Mouse (Mus musculus) Patski (cell line): ENCODE measurements at regions not wholly inside any gene's neighbourhood (a gene's known extent, or its start where the extent isn't known, plus 50 kb on each side); places are given as distances from the start of the nearest gene placed in this dataset.

Source experiments
- ATAC-seq: fragments of 100-300 bp; one replicate; pipeline ENCODE4 v1.8.0; 2021
- CTCF ChIA-PET: fragments of 350-600 bp; sonication (Branson Sonifier 250); formaldehyde crosslinking; loops from one replicate; lab custom pipeline; 2022; ENCODE audit warnings: inconsistent platforms; lab: Charles Lee
- POLR2A ChIA-PET: fragments of 350-600 bp; sonication (Branson Sonifier 250); formaldehyde crosslinking; loops from one replicate; lab custom pipeline; 2022; ENCODE audit warnings: antibody characterized with exemption, inconsistent platforms; lab: Charles Lee
- DNase-seq: peaks from one replicate; pipeline ENCODE4 v3.0.0-alpha.2; 2011; ENCODE audit warnings: low read depth, low spot score
- H3K27me3 ChIP-seq: fragments of 371-371 bp; one replicate; pipeline ENCODE4 v1.5.1; 2021
- CTCF ChIP-seq: fragments of 100-300 bp; IDR thresholded peaks from one replicate; pipeline ENCODE4 v1.5.1; 2021
- in situ Hi-C: fragments of 300-500 bp; cut with MboI; formaldehyde crosslinking; loops from 3 replicates; pipeline ENCODE4 v1.11.1; 2018; ENCODE audit warnings: low pct_unique_long_range_greater_than_20kb, mixed read lengths

- in situ Hi-C loops: no loop called here
- ChIA-PET POLR2A (no interaction called here), CTCF (interaction anchor here (1.1 to 1.9 kb wide), 3 partner anchors 9 to 14 kb away, joined by 3 to 6 read pairs (median 4); no protein-coding TSS in a partner anchor)
- TF ChIP-seq CTCF: no peak
- no peaks in the 10 kb centered on the region for H3K27me3 ChIP-seq
- ATAC-seq (no peak), DNase-seq (no peak)
Measured at GRCm38 (mm10) chr3:144327235-144327760, 122.3 kb upstream of the Lmo4 start.

GRCm38 (mm10) chr3:144324974-144325373 is 120.0 kb upstream of the Lmo4 start:
- DNase-seq (no peak), ATAC-seq (no peak)
- ChIA-PET POLR2A (no interaction called here), CTCF (no interaction called here)
- no peak for TF ChIP-seq CTCF
- H3K27me3 ChIP-seq: no peaks in the 10 kb centered on the region
- in situ Hi-C loops: no loop called here

- in situ Hi-C loops: no loop called here
- ATAC-seq: no peak
- no peak for TF ChIP-seq CTCF
- no peaks in the 10 kb centered on the region for H3K27me3 ChIP-seq
- DNase-seq: no peak
- POLR2A ChIA-PET: no interaction called here
- CTCF ChIA-PET: interaction anchor here (1.5 kb wide), 1 partner anchor 16 kb away, joined by 4 read pairs; no protein-coding TSS in a partner anchor
Measured at GRCm38 (mm10) chr3:144323524-144323923, 118.5 kb upstream of the Lmo4 start.

- no peak for TF ChIP-seq CTCF
- ChIA-PET POLR2A (interaction anchor here (0.6 kb wide), 1 partner anchor 800 kb away, joined by 4 read pairs; no protein-coding TSS in a partner anchor), CTCF (interaction anchor here (0.8 to 1.3 kb wide), 2 partner anchors 8 to 975 kb away, joined by 3 read pairs; no protein-coding TSS in a partner anchor)
- in situ Hi-C loops: no loop called here
- no peaks in the 10 kb centered on the region for H3K27me3 ChIP-seq
- peak; percentile 53 for ATAC-seq
- DNase-seq: peak; percentile 67
Measured at GRCm38 (mm10) chr3:144319468-144320205, 114.6 kb upstream of the Lmo4 start.

- DNase-seq (no peak), ATAC-seq (no peak)
- CTCF ChIA-PET: interaction anchor here (0.7 to 0.8 kb wide), 2 partner anchors 9 to 974 kb away, joined by 3 to 4 read pairs; no protein-coding TSS in a partner anchor
Measured at GRCm38 (mm10) chr3:144318761-144319467, 113.9 kb upstream of the Lmo4 start.

GRCm38 (mm10) chr3:144310748-144311147 is 105.7 kb upstream of the Lmo4 start:
- ChIA-PET CTCF (interaction anchor here (1.3 kb wide), 1 partner anchor 31 kb away, joined by 3 read pairs; no protein-coding TSS in a partner anchor), POLR2A (interaction anchor here (0.7 to 1.1 kb wide), 2 partner anchors 21 to 91 kb away, joined by 3 to 20 read pairs; no protein-coding TSS in a partner anchor)
- no peaks in the 10 kb centered on the region for H3K27me3 ChIP-seq
- DNase-seq: no peak
- TF ChIP-seq CTCF: no peak
- ATAC-seq: no peak
- in situ Hi-C loops: no loop called here

More at GRCm38 (mm10) chr3:144318761-144319467, 113.9 kb upstream of the Lmo4 start:
- in situ Hi-C loops: no loop called here
- no peak for TF ChIP-seq CTCF
- POLR2A ChIA-PET: interaction anchor here (0.6 kb wide), 1 partner anchor 799 kb away, joined by 4 read pairs; no protein-coding TSS in a partner anchor
- H3K27me3 ChIP-seq: no peaks in the 10 kb centered on the region

- in situ Hi-C loops: no loop called here
Measured at GRCm38 (mm10) chr3:144308616-144309015, 103.6 kb upstream of the Lmo4 start.

GRCm38 (mm10) chr3:144307557-144307956 is 102.5 kb upstream of the Lmo4 start:
- H3K27me3 ChIP-seq: no peaks in the 10 kb centered on the region
- ChIA-PET CTCF (no interaction called here), POLR2A (no interaction called here)
- in situ Hi-C loops: no loop called here
- TF ChIP-seq CTCF: no peak
- no peak for DNase-seq
- ATAC-seq: no peak

More at GRCm38 (mm10) chr3:144308616-144309015, 103.6 kb upstream of the Lmo4 start:
- no peaks in the 10 kb centered on the region for H3K27me3 ChIP-seq
- no peak for TF ChIP-seq CTCF
- ATAC-seq (no peak), DNase-seq (no peak)
- CTCF ChIA-PET: no interaction called here
- POLR2A ChIA-PET: no interaction called here

- ChIA-PET CTCF (interaction anchor here (0.8 to 2.2 kb wide), 6 partner anchors 9 to 63 kb away, joined by 3 to 7 read pairs (median 6); no protein-coding TSS in a partner anchor), POLR2A (interaction anchor here (2.4 kb wide), 1 partner anchor 9 kb away, joined by 12 read pairs; no protein-coding TSS in a partner anchor)
- no peak for TF ChIP-seq CTCF
- in situ Hi-C loops: no loop called here
- ATAC-seq: no peak
- DNase-seq: no peak
- no peaks in the 10 kb centered on the region for H3K27me3 ChIP-seq
Measured at GRCm38 (mm10) chr3:144305456-144305855, 100.4 kb upstream of the Lmo4 start.

- TF ChIP-seq CTCF: no peak
- ATAC-seq (no peak), DNase-seq (no peak)
- CTCF ChIA-PET: interaction anchor here (0.8 to 2.2 kb wide), 4 partner anchors 11 to 64 kb away, joined by 3 to 7 read pairs (median 5); no protein-coding TSS in a partner anchor
- in situ Hi-C loops: no loop called here
- POLR2A ChIA-PET: interaction anchor here (2.4 kb wide), 1 partner anchor 10 kb away, joined by 12 read pairs; no protein-coding TSS in a partner anchor
- H3K27me3 ChIP-seq: no peaks in the 10 kb centered on the region
Measured at GRCm38 (mm10) chr3:144304924-144305323, 99.9 kb upstream of the Lmo4 start.
